Mouse (Mus musculus): ENCODE results near the gene Elavl3.

DNA sequence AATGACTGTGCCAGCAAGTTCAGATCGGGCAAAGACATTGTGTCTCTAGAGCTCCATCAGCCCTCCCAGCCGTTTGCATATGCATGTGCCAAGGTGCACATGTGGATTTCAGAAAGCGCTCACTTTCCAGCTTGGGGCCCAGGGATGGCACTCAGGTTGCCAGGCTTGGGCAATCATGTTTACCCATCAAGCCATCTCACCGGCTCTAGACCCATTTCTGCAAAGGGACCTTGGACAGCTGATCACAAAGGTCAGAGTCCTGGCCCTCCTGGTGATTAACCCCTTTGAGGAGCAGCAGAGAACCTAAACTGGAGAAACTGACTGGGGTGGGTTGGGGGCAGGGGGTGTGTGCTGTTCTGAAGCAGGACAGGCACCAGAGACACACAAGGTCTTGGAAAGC is 59.6 kb downstream of the Elavl3 start:
- TF ChIP-seq CTCF (IDR thresholded peaks at IDR 0.05; ENCODE audit: extremely low read depth, insufficient read depth, low read length), result no peak
- TF ChIP-seq POLR2A (IDR thresholded peaks at IDR 0.05; ENCODE audit: extremely low read depth, insufficient read depth, low read length), result no peak

Measured in cortical plate, adult 2 months (tissue).